Mouse (Mus musculus): ENCODE measurements at regions not wholly inside any gene's neighbourhood (a gene's known extent, or its start where the extent isn't known, plus 50 kb on each side); places are given as distances from the start of the nearest gene placed in this dataset.

- DNase-seq (ENCODE audit: low read depth in 2 of 2, low spot score in 2 of 2): no peak
Observed at GRCm38 (mm10) chr7:136423846-136424531, 470.4 kb upstream of the Mgmt start.

DNA sequence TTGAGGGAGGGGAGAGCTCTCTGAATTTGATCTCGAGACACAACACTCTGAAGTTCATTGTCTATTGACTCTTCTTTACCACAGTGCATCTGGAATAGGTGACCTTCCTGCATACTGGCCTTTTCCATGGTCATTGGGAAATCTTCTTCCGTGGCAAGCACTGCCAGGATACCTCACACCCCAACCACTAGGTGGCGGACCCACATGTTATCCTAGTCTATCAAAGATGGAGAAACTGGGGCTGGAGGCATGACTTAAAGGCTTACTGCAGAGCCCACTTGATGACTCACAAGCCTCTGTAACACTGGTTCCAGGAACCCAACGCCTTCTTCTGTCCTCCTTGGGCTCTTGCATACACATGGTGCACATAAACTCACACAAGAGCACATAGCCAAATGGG lies 467.2 kb upstream of the Mgmt start:
- no peak for DNase-seq (ENCODE audit: low read depth in 2 of 2, low spot score in 2 of 2)

DNA sequence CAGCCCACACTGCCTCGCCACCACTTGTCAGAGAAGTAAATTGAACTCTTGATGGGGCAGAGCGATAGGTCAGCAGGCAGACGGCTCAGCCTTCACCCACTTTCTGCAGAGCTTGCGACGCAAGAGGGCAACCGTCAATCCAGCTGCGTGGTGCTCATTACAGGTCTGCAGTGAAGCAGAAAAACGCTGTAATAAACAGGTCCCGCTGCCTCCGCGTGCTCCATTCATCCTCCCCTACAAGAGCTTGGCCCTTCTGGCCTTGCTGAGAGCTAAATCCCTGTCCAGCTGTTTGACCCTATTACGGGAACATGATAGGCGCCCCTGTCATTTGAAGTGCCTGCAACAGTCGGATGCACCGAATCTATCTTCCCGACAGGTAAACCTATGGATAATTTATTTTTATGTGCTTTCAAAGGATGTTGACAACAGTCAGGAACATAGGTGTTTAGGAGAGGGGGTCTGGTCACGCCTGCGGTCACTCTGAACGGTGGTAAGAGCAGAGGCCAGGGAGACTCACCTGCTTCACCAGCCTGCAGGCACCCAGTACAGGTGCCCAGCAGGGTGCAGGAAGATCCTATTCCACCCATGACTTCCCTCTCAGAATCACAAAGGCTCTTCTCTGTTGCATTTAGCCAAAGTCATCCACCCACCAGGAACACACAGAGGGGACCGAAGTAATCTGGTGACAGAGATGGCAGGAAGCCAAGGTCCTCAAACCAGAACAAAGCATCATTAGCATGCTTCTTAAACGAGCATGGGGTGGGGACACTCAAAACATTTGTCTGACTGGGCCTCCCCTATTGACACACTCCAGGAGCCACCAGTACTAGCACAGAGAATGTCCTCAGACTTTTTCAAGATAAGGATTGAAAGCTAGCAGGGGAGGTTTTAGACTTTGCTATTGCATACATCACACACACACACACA lies 464.1 kb upstream of the Mgmt start:
- no peak for DNase-seq (ENCODE audit: low read depth in 2 of 2, low spot score in 2 of 2)

- DNase-seq (ENCODE audit: low read depth in 2 of 2, low spot score in 2 of 2): no peak
Observed at GRCm38 (mm10) chr7:136433699-136434098, 460.7 kb upstream of the Mgmt start.

GRCm38 (mm10) chr7:136434510-136434909 lies 459.9 kb upstream of the Mgmt start:
- no peak for DNase-seq (ENCODE audit: low read depth in 2 of 2, low spot score in 2 of 2)

GRCm38 (mm10) chr7:136443436-136443835 lies 451.0 kb upstream of the Mgmt start:
- no peak for DNase-seq (ENCODE audit: low read depth in 2 of 2, low spot score in 2 of 2)

DNA sequence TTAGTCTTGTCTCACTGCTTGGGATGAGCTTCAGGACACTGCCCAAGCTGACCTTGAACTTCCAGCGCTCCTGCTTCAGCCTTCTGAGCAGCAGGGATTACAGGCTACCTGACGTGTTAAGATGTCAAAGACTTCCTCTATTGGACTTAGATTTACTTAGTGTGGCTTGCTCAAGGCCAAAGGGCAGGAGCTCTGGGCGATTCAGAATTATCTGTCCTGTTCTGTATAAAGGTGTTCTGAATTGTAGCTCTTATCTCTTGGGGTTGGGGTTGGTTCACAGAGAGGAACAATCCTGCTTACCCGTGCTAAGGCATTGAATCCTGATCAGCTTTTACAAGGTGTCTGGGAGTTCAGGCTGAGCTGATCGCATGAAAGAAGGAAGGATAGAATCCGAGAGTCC lies 449.3 kb upstream of the Mgmt start:
- DNase-seq (ENCODE audit: low read depth in 2 of 2, low spot score in 2 of 2): no peak

DNA sequence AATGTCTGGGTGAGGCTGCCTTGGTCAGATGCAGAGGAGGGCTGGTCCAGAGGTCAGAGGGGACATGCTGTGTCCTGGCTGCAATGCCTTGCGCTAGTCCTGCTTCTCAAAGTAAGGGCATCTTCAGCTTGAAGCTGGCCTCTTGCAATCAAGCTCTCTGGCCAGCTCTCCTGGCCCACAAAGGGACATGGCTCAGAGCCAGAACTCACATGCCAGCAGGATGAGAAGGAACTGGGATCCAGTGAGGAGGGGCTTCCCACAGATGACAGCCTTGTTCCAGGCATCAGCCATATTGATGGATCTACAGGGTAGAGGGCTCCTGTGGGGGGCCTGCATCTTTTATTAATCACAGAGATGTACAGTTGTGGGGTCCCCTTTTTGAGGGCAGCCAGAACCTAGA lies 445.1 kb upstream of the Mgmt start:
- no peak for DNase-seq (ENCODE audit: low read depth in 2 of 2, low spot score in 2 of 2)

DNA sequence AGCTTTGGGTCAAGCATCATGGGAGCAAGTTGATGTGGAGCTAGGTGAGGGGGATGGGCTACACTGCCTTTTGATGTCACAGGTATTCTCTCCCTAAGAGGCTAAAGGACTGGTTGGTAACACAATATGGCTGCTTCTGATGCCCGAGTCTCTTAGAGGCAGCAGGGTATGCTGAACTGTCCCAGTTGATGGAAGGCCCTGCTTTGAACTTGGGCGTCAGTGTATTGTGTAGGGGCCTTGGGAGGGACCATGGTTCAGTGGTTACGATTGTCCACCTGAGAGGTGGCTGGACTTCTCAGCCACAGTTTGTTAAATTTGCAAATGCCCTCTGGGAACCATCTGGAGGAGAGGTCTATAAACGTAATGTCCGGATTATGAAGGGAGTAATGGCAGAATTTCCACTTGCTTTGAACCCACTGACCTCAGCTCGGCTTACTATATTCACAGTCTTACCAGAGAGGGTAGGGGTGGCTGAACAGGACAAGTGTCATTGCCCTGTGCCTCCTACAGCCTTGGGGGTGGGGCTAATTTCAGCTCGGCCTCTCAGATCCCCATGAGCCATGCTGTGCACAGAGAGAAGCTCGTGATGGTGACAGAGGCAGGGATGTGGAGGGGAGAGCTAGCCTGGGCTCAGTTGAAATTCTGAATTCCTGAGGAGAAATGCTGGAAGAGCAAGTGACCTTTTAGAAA lies 442.6 kb upstream of the Mgmt start:
- no peak for DNase-seq (ENCODE audit: low read depth in 2 of 2, low spot score in 2 of 2)

GRCm38 (mm10) chr7:136452561-136452960 lies 441.9 kb upstream of the Mgmt start:
- DNase-seq (ENCODE audit: low read depth in 2 of 2, low spot score in 2 of 2): no peak

GRCm38 (mm10) chr7:136457171-136457570 lies 437.2 kb upstream of the Mgmt start:
- no peak for DNase-seq (ENCODE audit: low read depth in 2 of 2, low spot score in 2 of 2)

DNA sequence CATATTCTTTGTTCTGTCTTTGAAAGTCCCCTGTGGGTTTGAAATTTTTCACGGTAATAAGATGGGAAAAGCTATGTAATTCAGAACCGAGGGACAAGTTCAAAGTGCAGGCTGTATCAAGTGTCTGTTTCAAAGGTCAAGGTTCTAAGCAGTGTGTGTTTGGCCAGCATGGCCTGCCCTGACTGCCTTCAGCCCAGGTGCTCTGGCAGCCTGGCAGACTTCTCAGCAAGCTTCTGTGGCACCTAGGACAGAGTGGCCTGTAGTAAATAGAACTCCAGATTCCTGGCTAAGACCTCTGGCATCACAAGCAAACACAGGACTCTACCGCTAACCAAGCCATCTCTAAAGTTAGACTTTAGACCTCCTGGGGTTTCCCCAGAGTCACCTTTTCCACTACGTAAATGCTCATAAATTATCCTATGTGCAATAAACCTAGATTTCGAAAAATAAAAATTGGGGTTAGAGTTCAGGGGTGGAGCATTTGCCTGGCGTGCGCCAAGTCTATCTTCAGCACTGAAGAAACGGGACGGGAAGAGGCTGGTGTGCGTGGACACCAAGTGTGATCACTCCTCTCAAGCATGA lies 436.5 kb upstream of the Mgmt start:
- DNase-seq (ENCODE audit: low read depth in 2 of 2, low spot score in 2 of 2): no peak

GRCm38 (mm10) chr7:136477135-136477534 lies 417.3 kb upstream of the Mgmt start:
- DNase-seq (ENCODE audit: low read depth in 2 of 2, low spot score in 2 of 2): no peak

GRCm38 (mm10) chr7:136480641-136481202 lies 413.7 kb upstream of the Mgmt start:
- DNase-seq (ENCODE audit: low read depth in 2 of 2, low spot score in 2 of 2): no peak

DNA sequence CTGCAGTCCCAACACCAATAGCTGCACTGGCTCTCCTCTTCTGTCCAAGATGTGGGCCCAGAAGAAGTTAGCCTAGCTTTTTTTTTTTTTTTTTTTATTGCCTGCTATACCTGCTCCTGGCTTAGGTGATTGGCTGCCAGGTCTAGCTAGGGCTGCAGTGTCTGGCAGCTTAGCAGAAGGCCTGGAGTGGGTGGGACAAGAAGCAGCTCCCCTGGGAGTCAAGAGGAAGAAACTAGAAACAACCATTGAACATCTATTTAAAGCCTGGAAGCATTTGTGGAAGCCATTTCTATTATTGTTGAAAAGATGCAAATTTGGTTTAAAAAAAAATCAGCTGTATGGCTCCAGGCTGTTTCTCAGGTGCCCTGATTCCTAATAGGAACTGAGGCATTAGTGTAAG lies 411.2 kb upstream of the Mgmt start:
- no peak for DNase-seq (ENCODE audit: low read depth in 2 of 2, low spot score in 2 of 2)

DNA sequence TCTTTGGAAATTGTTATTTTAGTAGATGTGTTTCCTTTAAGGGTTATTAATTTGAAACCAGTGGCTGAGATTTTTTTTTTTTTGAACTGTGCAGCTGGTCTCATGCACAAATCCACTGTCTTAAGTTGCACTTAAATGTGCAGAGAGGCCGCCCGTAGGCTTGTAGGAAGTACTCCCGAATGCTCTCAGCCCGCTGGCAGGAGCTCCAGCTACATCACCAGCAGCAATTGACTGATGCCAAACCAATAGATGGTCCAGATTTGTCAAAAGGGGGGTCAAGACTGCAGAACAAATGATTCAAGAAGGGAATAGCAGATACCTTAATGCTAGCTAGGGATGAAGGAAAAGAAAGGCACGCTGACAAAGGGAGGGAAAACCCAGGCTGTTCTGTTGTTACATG lies 406.9 kb upstream of the Mgmt start:
- no peak for DNase-seq (ENCODE audit: low read depth in 2 of 2, low spot score in 2 of 2)

GRCm38 (mm10) chr7:136494862-136495261 lies 399.6 kb upstream of the Mgmt start:
- DNase-seq (ENCODE audit: low read depth in 2 of 2, low spot score in 2 of 2): no peak

- no peak for DNase-seq (ENCODE audit: low read depth in 2 of 2, low spot score in 2 of 2)
Observed at GRCm38 (mm10) chr7:136496335-136497242, 397.8 kb upstream of the Mgmt start.

GRCm38 (mm10) chr7:136500059-136500458 lies 394.4 kb upstream of the Mgmt start:
- no peak for DNase-seq (ENCODE audit: low read depth in 2 of 2, low spot score in 2 of 2)

DNA sequence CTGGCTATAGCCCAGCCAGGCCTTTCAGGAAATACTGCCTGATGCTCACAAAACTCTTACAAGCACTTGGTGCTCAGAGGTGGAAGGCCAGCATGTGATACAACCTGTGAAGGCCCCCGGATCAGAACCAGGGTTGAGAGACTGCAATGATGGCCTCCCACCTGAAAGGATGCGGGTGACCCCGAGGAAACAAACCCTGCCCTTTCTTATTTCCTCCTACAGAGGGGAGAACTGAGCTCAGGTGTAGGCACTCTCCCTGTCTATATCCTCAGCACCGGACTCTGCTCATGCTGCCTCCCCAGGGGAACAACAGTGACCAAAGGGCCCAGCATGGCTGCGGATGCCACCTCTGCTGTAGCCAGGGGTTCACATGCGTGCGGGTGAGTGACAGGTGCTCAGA lies 393.3 kb upstream of the Mgmt start:
- DNase-seq (ENCODE audit: low read depth in 2 of 2, low spot score in 2 of 2): no peak
